Mouse (Mus musculus) lung, postnatal 14 days (tissue): ENCODE measurements at regions not wholly inside any gene's neighbourhood (a gene's known extent, or its start where the extent isn't known, plus 50 kb on each side); places are given as distances from the start of the nearest gene placed in this dataset.
A peak's percentile ranks its signal among the peaks of the same experiment; 100 is the strongest.

Experiments
- DNase-seq: peaks from one replicate; pipeline ENCODE4 v3.0.0; 2021

GRCm38 (mm10) chr2:75461019-75461418 lies 198.0 kb upstream of the Hnrnpa3 start:
- DNase-seq = no peak

- DNase-seq = no peak
Observed at GRCm38 (mm10) chr2:75461421-75461991, 197.6 kb upstream of the Hnrnpa3 start.

- no peak for DNase-seq
Observed at GRCm38 (mm10) chr2:75462030-75462671, 196.9 kb upstream of the Hnrnpa3 start.

- no peak for DNase-seq
Observed at GRCm38 (mm10) chr2:75463091-75463490, 196.0 kb upstream of the Hnrnpa3 start.

GRCm38 (mm10) chr2:75464429-75464828 lies 194.6 kb upstream of the Hnrnpa3 start:
- DNase-seq = no peak

GRCm38 (mm10) chr2:75468851-75469250 lies 190.2 kb upstream of the Hnrnpa3 start:
- no peak for DNase-seq

GRCm38 (mm10) chr2:75469958-75470687 lies 188.9 kb upstream of the Hnrnpa3 start:
- DNase-seq = peak; percentile 36

GRCm38 (mm10) chr2:75470688-75471054 lies 188.4 kb upstream of the Hnrnpa3 start:
- no peak for DNase-seq

- DNase-seq = no peak
Observed at GRCm38 (mm10) chr2:75472489-75472888, 186.6 kb upstream of the Hnrnpa3 start.

- no peak for DNase-seq
Observed at GRCm38 (mm10) chr2:75474509-75474908, 184.6 kb upstream of the Hnrnpa3 start.

GRCm38 (mm10) chr2:75476350-75476749 lies 182.7 kb upstream of the Hnrnpa3 start:
- DNase-seq = no peak

- no peak for DNase-seq
Observed at GRCm38 (mm10) chr2:75477076-75477475, 182.0 kb upstream of the Hnrnpa3 start.

GRCm38 (mm10) chr2:75479546-75479945 lies 179.5 kb upstream of the Hnrnpa3 start:
- DNase-seq = no peak

- DNase-seq = no peak
Observed at GRCm38 (mm10) chr2:75481863-75482262, 177.2 kb upstream of the Hnrnpa3 start.

GRCm38 (mm10) chr2:75482484-75482883 lies 176.6 kb upstream of the Hnrnpa3 start:
- DNase-seq = no peak

GRCm38 (mm10) chr2:75484951-75485350 lies 174.1 kb upstream of the Hnrnpa3 start:
- DNase-seq = no peak

GRCm38 (mm10) chr2:75491150-75491549 lies 167.9 kb upstream of the Hnrnpa3 start:
- no peak for DNase-seq

GRCm38 (mm10) chr2:75491789-75492500 lies 167.1 kb upstream of the Hnrnpa3 start:
- DNase-seq = peak; percentile 28

- peak; percentile 25 for DNase-seq
Observed at GRCm38 (mm10) chr2:75492501-75492898, 166.6 kb upstream of the Hnrnpa3 start.

GRCm38 (mm10) chr2:75496606-75497240 lies 162.3 kb upstream of the Hnrnpa3 start:
- DNase-seq = peak; percentile 11

GRCm38 (mm10) chr2:75510223-75510622 lies 148.8 kb upstream of the Hnrnpa3 start:
- DNase-seq = no peak

GRCm38 (mm10) chr2:75512422-75513170 lies 146.5 kb upstream of the Hnrnpa3 start:
- no peak for DNase-seq
